Mouse (Mus musculus) olfactory bulb, adult 2 months (tissue): Measurements from ENCODE around the gene Vars2. TPM values are rescaled to one million over a fixed set of nuclear protein-coding genes. Genes with fewer than 3 reads are reported as not detected.

ENCODE experiments used
- H3K27ac ChIP-seq: fragments of 200-500 bp; 2 replicates; pipeline ENCODE4 v1.5.1; 2012; ENCODE audit warnings: low read depth, low read length; ENCODE audit not compliant: insufficient read depth
- H3K4me1 ChIP-seq: fragments of 200-500 bp; 2 replicates; pipeline ENCODE4 v1.6.1; 2012; ENCODE audit warnings: low read length; ENCODE audit not compliant: control insufficient read depth, insufficient read depth
- H3K4me3 ChIP-seq: fragments of 200-500 bp; 2 replicates; pipeline ENCODE4 v1.5.1; 2012; ENCODE audit warnings: mild to moderate bottlenecking, low read depth, low read length, moderate library complexity; ENCODE audit not compliant: insufficient read depth
- CTCF ChIP-seq: fragments of 200-500 bp; IDR thresholded peaks from 2 replicates; pipeline ENCODE4 v1.5.1; 2012; ENCODE audit warnings: low read depth, mild to moderate bottlenecking, low read length, moderate library complexity; ENCODE audit not compliant: insufficient read depth
- POLR2A ChIP-seq: fragments of 200-500 bp; IDR thresholded peaks from 2 replicates; pipeline ENCODE4 v1.6.1; 2012; ENCODE audit warnings: mild to moderate bottlenecking, low read depth, low read length, moderate library complexity; ENCODE audit not compliant: insufficient read depth
- WGBS: fragments of 180-500 bp; shearing (Covaris S2); methylation state at CpG from one replicate; pipeline ENCODE4 v1.1.7; 2018; 5-methylcytosine and 5-hydroxymethylcytosine counted together
- polyA plus RNA-seq: library from polyadenylated mRNA; stranded (reverse); fragments of >200 nt; gene quantifications from 2 replicates; pipeline ENCODE4 v1.2.4, GENCODE M21; 2012; ENCODE audit warnings: low replicate concordance; ENCODE audit not compliant: missing spikeins, insufficient read depth, insufficient read length

The Vars2 gene
- polyA plus RNA-seq, 1 experiment, result not detected

DNA sequence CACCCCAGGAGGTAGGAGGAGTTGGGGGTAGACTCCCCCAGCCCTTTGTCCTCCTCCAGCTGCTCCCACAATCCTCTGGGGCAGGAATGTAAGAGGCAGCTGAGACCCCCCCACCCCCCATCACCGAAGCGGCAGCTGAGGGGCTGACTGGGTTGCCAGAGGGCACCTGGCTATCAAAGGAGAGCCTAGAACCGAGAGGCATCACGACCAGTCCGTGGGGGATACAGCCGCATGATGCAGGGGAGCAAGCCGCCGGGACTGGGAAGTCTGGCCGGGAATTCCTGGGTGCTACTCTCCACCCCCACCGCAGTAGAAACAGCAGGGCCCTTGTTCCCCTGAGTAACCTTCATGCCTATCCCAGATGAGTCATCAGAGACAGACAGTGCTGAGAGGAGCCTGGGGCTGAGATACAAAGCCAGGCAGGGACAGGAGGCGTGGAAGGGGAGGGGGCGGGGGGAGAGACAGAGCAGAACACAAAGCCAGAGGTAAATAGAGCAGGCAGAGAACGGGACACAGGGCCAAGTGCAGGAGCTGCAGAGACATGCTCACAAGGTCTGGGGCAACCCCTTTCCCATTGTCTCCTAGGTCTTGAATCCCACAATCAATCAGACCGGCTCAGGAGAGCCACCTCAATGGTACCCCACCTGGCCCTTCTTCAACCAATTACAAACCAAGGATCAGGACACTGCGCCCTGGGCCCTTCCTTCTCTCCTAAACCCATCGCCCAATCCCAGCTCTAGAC is 30.5 kb upstream of the Vars2 start:
- 2% methylated on average over 16 of the region's 16 CpGs for WGBS
- peak overlapping the region; percentile 53 for H3K4me3 ChIP-seq
- TF ChIP-seq CTCF (no peak), POLR2A (no peak)
- peaks cover 38% of the 10 kb centered on the region for H3K4me1 ChIP-seq
- peak overlapping the region; percentile 91 for H3K27ac ChIP-seq

- Histone ChIP-seq H3K4me1 (peaks cover 39% of the 10 kb centered on the region), H3K4me3 (peak overlapping the region; percentile 53), H3K27ac (peak overlapping the region; percentile 91)
- TF ChIP-seq CTCF (no peak), POLR2A (no peak)
- WGBS, result 7% methylated on average over 1 of the region's 1 CpGs
Measured at GRCm38 (mm10) chr17:35697429-35697758, 30.0 kb upstream of the Vars2 start.

GRCm38 (mm10) chr17:35696691-35697090 is 29.3 kb upstream of the Vars2 start:
- Histone ChIP-seq H3K4me3 (peak overlapping the region; percentile 53; the same call in 1 of the 2 replicates), H3K27ac (peak overlapping the region; percentile 35; the same call in 1 of the 2 replicates), H3K4me1 (peaks cover 34% of the 10 kb centered on the region)
- WGBS, result 28% methylated on average over 6 of the region's 6 CpGs
- TF ChIP-seq POLR2A (no peak), CTCF (no peak)

DNA sequence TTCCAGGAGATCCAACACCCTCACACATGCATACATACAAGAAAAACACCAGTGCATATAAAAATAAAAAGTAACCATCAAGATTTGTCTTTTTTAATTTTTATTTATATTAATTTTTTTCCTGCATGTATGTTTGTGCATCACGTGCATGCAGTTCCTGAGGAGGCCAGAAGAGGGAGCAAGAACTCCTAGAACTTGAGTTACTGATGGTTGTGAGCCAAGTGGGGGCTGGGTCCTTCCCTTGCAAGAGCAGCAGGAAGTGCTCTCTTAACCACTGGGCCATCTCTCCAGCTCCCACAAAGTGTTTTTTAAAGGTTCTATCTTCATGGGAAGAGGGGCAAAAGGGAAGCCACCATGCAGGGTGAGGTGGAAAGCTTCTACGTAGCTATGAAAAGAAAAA is 27.9 kb upstream of the Vars2 start:
- 95% methylated on average over 2 of the region's 2 CpGs for WGBS
- peaks cover 28% of the 10 kb centered on the region for H3K4me1 ChIP-seq
- no peak overlapping the region for H3K27ac ChIP-seq
- H3K4me3 ChIP-seq, result no peak overlapping the region
- TF ChIP-seq POLR2A (no peak), CTCF (peak; percentile 23; the same call in 1 of the 2 replicates)

DNA sequence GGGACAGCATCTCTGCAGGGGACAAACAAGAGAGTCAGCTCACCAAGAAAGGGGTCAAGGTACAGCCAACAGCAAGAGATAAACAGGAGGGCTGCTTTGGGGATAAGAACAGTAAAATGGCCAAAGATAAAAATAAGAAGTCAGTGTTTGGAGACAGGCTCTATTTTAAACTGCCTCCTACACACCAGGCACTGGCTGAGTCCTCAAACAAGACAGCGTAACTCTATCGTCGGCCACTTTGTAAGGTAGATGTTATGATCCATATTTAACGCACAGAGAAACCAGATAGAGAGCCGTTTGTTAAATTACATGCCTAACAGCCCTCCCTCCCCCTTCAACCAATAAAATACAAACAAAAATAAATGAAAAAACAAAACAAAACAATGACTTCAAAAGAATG is 26.5 kb upstream of the Vars2 start:
- Histone ChIP-seq H3K4me3 (no peak overlapping the region), H3K4me1 (peaks cover 22% of the 10 kb centered on the region), H3K27ac (peak overlapping the region; percentile 59; the same call in 1 of the 2 replicates)
- no peak for TF ChIP-seq POLR2A
- TF ChIP-seq CTCF, result no peak
- 42% methylated on average over 5 of the region's 5 CpGs for WGBS

DNA sequence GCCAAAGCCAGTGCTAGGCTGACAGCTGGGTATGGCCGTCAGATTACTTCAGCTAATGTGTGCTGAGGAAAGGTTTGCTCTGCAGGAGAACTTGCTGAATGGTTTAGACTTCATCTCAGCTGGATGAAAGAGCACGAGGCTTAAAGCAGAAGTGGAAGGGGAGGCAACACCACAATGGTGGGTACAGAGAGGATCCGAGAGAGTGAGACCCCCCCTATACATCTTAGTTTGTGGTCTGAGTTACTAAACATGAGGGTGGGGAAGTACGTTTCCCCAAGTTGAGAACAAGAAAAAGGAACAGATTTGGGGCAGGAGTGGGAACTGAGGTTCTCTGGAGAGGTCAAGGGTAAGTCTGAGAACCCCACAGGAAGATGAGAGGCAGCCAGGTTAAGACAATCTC is 25.0 kb upstream of the Vars2 start:
- Histone ChIP-seq H3K4me1 (peaks cover 13% of the 10 kb centered on the region), H3K4me3 (no peak overlapping the region), H3K27ac (no peak overlapping the region)
- no peak for TF ChIP-seq CTCF
- no peak for TF ChIP-seq POLR2A
- WGBS, result 67% methylated on average over 4 of the region's 4 CpGs

DNA sequence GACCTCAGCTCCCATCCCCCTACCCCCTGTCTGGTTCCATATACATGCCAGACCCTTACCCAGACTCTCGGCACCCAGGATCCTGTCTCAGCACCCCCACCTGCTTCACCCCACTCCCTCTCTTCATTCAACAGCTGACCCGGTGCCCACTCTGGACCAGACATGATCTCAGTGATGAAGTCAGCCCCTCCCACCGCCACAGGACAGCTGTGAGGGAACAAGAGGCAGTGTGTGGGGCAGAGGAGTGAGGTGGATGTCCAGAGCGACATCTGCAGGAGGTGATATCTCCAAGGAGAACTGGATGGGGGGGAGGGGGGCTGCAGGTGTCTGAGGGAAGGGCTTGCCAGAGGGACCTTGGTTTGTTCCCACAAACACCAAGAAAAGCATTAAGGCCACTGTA is 24.4 kb upstream of the Vars2 start:
- no peak for TF ChIP-seq POLR2A
- H3K27ac ChIP-seq, result no peak overlapping the region
- H3K4me3 ChIP-seq, result no peak overlapping the region
- H3K4me1 ChIP-seq, result peaks cover 12% of the 10 kb centered on the region
- 76% methylated on average over 4 of the region's 4 CpGs for WGBS

DNA sequence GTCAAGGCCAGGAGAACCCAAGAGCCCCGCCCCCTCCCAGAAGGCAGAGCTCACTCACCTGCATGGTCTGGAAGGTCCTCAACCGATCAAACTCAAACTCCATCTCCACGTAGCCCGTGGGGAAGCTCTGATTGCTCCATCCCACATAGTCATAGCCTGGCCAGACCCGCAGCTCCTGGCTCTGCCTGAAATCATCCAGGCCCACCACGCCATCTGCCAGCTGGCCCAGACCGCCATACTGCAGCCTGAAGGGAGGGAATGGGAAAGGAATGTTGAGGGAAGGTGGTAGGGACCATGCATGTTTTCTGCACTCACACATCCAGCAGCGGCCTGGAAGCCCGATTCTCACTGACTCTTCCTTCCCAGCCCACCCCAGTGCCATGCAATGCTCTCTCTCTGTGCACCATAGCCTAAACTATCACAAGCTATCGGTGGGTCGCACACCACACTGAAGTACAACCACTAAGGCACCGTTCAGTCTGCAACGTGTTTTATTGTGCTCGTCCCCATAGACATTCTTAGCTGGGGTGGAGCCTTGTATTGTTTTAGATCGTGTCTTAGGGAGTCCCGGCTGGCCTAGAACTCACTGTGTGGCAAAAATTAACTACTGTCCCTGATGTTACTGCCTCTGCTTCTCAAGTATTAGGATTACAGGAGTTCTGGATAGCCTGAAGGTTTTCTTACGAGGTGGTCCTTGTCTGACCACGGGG is 22.7 kb upstream of the Vars2 start:
- H3K4me3 ChIP-seq, result no peak overlapping the region
- TF ChIP-seq CTCF, result no peak
- no peak for TF ChIP-seq POLR2A
- WGBS, result 88% methylated on average over 18 of the region's 18 CpGs
- H3K27ac ChIP-seq, result no peak overlapping the region
- peaks cover 15% of the 10 kb centered on the region for H3K4me1 ChIP-seq
